Mouse (Mus musculus) bone marrow macrophage, adult 2 months (primary cell): Measurements from ENCODE around the gene Scube3. TPM values are rescaled to one million over a fixed set of nuclear protein-coding genes. Genes with fewer than 3 reads are reported as not detected.
A peak's percentile ranks its signal among the peaks of the same experiment; 100 is the strongest.
"Not testable (repeated sequence)": the region's sequence is repeated elsewhere in the genome, so short reads cannot be mapped to it uniquely, and the experiment has no call there.

Experiments used
- H3K27ac ChIP-seq: 2 replicates; pipeline ENCODE4 v1.5.1; 2012; ENCODE audit warnings: low read depth, low read length; ENCODE audit not compliant: insufficient read depth
- H3K4me1 ChIP-seq: 2 replicates; pipeline ENCODE4 v1.6.1; 2012; ENCODE audit warnings: low read length; ENCODE audit not compliant: control insufficient read depth, insufficient read depth
- H3K4me3 ChIP-seq: 2 replicates; pipeline ENCODE4 v1.5.1; 2012; ENCODE audit warnings: mild to moderate bottlenecking, low read length, moderate library complexity; ENCODE audit not compliant: insufficient read depth
- CTCF ChIP-seq: IDR thresholded peaks from 2 replicates; pipeline ENCODE4 v1.5.1; 2012; ENCODE audit warnings: low read depth, mild to moderate bottlenecking, low read length, moderate library complexity
- POLR2A ChIP-seq: IDR thresholded peaks from 2 replicates; pipeline ENCODE4 v1.6.1; 2012; ENCODE audit warnings: mild to moderate bottlenecking, low read depth, low read length, borderline replicate concordance
- polyA plus RNA-seq: library from polyadenylated mRNA; stranded (reverse); fragments of >200 nt; gene quantifications from 2 replicates; pipeline ENCODE4 v1.2.4, GENCODE M21; 2012; ENCODE audit not compliant: missing spikeins, insufficient read depth, insufficient read length

Scube3 gene
- polyA plus RNA-seq, 1 experiment, result 0.11 TPM

GRCm38 (mm10) chr17:28209457-28210110 is 67.6 kb downstream of the Scube3 start:
- TF ChIP-seq CTCF, result no peak
- TF ChIP-seq POLR2A, result no peak
- no peak overlapping the region for H3K27ac ChIP-seq
- peaks cover 25% of the 10 kb centered on the region for H3K4me1 ChIP-seq
- no peak overlapping the region for H3K4me3 ChIP-seq

- TF ChIP-seq CTCF, result no peak
- TF ChIP-seq POLR2A, result no peak
- peaks cover 15% of the 10 kb centered on the region for H3K4me1 ChIP-seq
- H3K4me3 ChIP-seq, result no peak overlapping the region
- H3K27ac ChIP-seq, result no peak overlapping the region
Measured at GRCm38 (mm10) chr17:28211921-28212341, 70.0 kb downstream of the Scube3 start.

- Histone ChIP-seq H3K4me3 (no peak overlapping the region), H3K27ac (no peak overlapping the region), H3K4me1 (peaks cover 13% of the 10 kb centered on the region)
- no peak for TF ChIP-seq CTCF
- TF ChIP-seq POLR2A, result no peak
Measured at GRCm38 (mm10) chr17:28212391-28212790, 70.5 kb downstream of the Scube3 start.

DNA sequence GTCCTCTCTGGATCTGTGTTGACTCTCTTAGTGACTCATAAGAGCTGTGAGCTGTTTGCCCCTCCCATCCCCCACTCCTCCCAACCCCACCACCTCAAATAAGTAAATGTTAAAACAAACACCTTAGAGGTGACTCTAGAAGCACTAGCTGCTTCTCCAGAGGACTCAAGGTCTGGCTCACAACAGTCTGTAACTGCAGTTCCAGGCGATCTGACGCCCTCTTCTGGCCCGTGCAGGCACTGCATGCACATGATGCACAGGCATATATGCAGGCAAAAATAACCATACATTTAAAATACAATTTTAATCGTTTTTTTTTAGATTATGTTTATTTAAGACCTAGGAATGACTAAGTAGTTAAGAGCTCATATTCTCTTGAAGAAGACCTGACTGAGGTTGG is 71.3 kb downstream of the Scube3 start:
- no peak overlapping the region for H3K4me3 ChIP-seq
- peaks cover 18% of the 10 kb centered on the region for H3K4me1 ChIP-seq
- TF ChIP-seq CTCF (peak; percentile 65), POLR2A (no peak)
- no peak overlapping the region for H3K27ac ChIP-seq

DNA sequence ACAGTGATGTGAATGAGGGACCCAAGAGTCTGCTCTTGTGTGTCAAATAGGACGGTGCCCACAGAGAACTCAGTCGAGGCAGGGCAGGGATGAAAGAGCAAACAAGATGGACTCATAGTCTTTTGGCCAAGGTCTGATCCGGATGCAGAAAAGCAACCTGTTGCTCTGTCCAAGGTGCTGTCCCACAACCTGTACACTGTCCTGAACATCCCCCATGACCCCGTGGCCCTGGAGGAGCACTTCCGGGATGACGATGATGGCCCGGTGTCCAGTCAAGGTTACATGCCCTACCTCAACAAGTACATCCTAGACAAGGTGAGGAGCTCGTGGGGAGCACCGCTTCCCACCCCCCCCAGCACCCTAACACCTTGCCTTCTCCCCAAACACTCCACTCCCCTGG is 74.8 kb downstream of the Scube3 start:
- Histone ChIP-seq H3K27ac (no peak overlapping the region), H3K4me1 (peaks cover 17% of the 10 kb centered on the region), H3K4me3 (no peak overlapping the region)
- no peak for TF ChIP-seq POLR2A
- TF ChIP-seq CTCF, result no peak

GRCm38 (mm10) chr17:28217721-28218649 is 76.0 kb downstream of the Scube3 start:
- H3K4me3 ChIP-seq, result peak overlapping the region; percentile 25; the same call in 1 of the 2 replicates

DNA sequence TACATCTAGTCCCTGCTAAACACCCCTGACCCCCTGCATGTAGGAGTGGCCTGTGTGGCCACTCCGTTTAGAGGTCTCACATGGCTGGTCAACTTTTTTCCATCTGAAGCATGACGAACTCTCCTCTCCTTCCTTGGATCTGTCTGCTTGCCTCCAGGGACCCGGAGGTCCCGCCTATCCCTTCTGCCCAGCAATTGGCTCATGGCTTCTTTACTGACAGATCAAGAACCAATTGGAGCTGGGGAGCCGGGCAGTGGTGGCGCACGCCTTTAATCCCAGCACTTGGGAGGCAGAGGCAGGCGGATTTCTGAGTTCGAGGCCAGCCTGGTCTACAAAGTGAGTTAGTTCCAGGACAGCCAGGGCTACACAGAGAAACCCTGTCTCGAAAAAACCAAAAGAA is 80.5 kb downstream of the Scube3 start:
- not testable (repeated sequence) for H3K27ac ChIP-seq, H3K4me3 ChIP-seq
- peaks cover 17% of the 10 kb centered on the region for H3K4me1 ChIP-seq

More at GRCm38 (mm10) chr17:28217721-28218649, 76.0 kb downstream of the Scube3 start:
- Histone ChIP-seq H3K27ac (peak overlapping the region; percentile 24; the same call in 1 of the 2 replicates), H3K4me1 (peaks cover 17% of the 10 kb centered on the region)
- no peak for TF ChIP-seq POLR2A
- TF ChIP-seq CTCF, result no peak

- TF ChIP-seq CTCF (no peak), POLR2A (no peak)
- Histone ChIP-seq H3K4me3 (peak overlapping the region; percentile 56), H3K27ac (peak overlapping the region; percentile 30), H3K4me1 (peaks cover 6% of the 10 kb centered on the region)
Measured at GRCm38 (mm10) chr17:28223561-28224391, 81.8 kb downstream of the Scube3 start.

Other genes starting within 250 kb of the Scube3 start
- 24.6 and 29.0 TPM in 2 replicates for gene Anks1, start 232.8 kb upstream of the Scube3 start, polyA plus RNA-seq
- gene Taf11, start 232.3 kb upstream of the Scube3 start, polyA plus RNA-seq, result 30.7 and 33.2 TPM in 2 replicates
- gene Tcp11, start 61.5 kb upstream of the Scube3 start, polyA plus RNA-seq, result not detected in 2 replicates
- gene Zfp523, start 35.0 kb downstream of the Scube3 start, polyA plus RNA-seq, result 7.7 and 12.0 TPM in 2 replicates
- gene Def6, start 65.6 kb downstream of the Scube3 start, polyA plus RNA-seq, result 41.4 and 44.7 TPM in 2 replicates
- 29.5 and 30.6 TPM in 2 replicates for gene Ppard, start 90.6 kb downstream of the Scube3 start, polyA plus RNA-seq
- 24.2 and 32.1 TPM in 2 replicates for gene Fance, start 171.4 kb downstream of the Scube3 start, polyA plus RNA-seq
- 568 and 618 TPM in 2 replicates for gene Rpl10a, start 186.3 kb downstream of the Scube3 start, polyA plus RNA-seq
- gene Tead3, start 208.7 kb downstream of the Scube3 start, polyA plus RNA-seq, result not detected in 2 replicates
- gene Tulp1, start 223.1 kb downstream of the Scube3 start, polyA plus RNA-seq, result not detected in 2 replicates